Mouse (Mus musculus) myocyte (in vitro differentiated cells): ENCODE data around the gene Hpd.

ENCODE experiments used
- CEBPB ChIP-seq: IDR thresholded peaks from 2 replicates; pipeline ENCODE4 v1.6.1; 2011; ENCODE audit warnings: mild to moderate bottlenecking, moderate library complexity; ENCODE audit not compliant: poor library complexity, insufficient read depth, severe bottlenecking
- E2F4 ChIP-seq: IDR thresholded peaks from one replicate; pipeline ENCODE4 v1.6.1; 2011; ENCODE audit warnings: mild to moderate bottlenecking, control low read depth, moderate library complexity; ENCODE audit not compliant: insufficient read depth
- MAX ChIP-seq: IDR thresholded peaks from one replicate; pipeline ENCODE4 v1.6.1; 2011; ENCODE audit warnings: low read depth, mild to moderate bottlenecking, control low read depth
- MYOD1 ChIP-seq, 3 experiments: IDR thresholded peaks; one replicate each; pipeline ENCODE4 v1.6.1; 2011; ENCODE audit warnings: control low read depth in 2 of 3, low read depth in 2 of 3, mild to moderate bottlenecking in 2 of 3, moderate library complexity in 1 of 3; ENCODE audit not compliant: insufficient read length in 2 of 3, control insufficient read depth in 1 of 3
- POLR2A ChIP-seq: IDR thresholded peaks from one replicate; pipeline ENCODE4 v1.6.1; 2011; ENCODE audit warnings: low read depth, mild to moderate bottlenecking, control low read depth, moderate library complexity; ENCODE audit not compliant: insufficient read length
- POLR2AphosphoS2 ChIP-seq: IDR thresholded peaks from one replicate; pipeline ENCODE4 v1.6.1; 2011; ENCODE audit warnings: low read depth, control low read depth; ENCODE audit not compliant: insufficient read length
- TCF12 ChIP-seq: IDR thresholded peaks from one replicate; pipeline ENCODE4 v1.6.1; 2011; ENCODE audit warnings: mild to moderate bottlenecking, control low read depth; ENCODE audit not compliant: poor library complexity, insufficient read depth, severe bottlenecking
- TCF3 ChIP-seq: IDR thresholded peaks from one replicate; pipeline ENCODE4 v1.6.1; 2011; ENCODE audit warnings: low read depth, control low read depth; ENCODE audit not compliant: insufficient read length
- USF1 ChIP-seq: IDR thresholded peaks from one replicate; pipeline ENCODE4 v1.6.1; 2011; ENCODE audit warnings: low read depth, mild to moderate bottlenecking, control low read depth, moderate library complexity

- TF ChIP-seq POLR2A (no peak), POLR2AphosphoS2 (no peak), TCF12 (no peak), MAX (no peak), USF1 (no peak), CEBPB (no peak), E2F4 (no peak), TCF3 (no peak), MYOD1 (IDR thresholded peaks at IDR 0.05; ENCODE audit: control insufficient read depth in 1 of 3, insufficient read length in 2 of 3, low read depth in 2 of 3) (no peak)
These were observed 13.2 kb downstream of the Hpd start, which contains the start of gene Psmd9 for GRCm38 (mm10) chr5:123169284-123169683.
